Mouse (Mus musculus) cerebellum, adult (tissue): ENCODE measurements around the gene Cplx2.

ENCODE experiments used
- ATAC-seq: cut with Nextera tagmentation; 2 replicates; pipeline ENCODE4 v1.9.2; 2017; ENCODE audit warnings: mild to moderate bottlenecking, moderate library complexity, mixed read lengths; ENCODE audit not compliant: insufficient number of reproducible peaks, low FRiP score, low TSS enrichment

Cplx2 gene

DNA sequence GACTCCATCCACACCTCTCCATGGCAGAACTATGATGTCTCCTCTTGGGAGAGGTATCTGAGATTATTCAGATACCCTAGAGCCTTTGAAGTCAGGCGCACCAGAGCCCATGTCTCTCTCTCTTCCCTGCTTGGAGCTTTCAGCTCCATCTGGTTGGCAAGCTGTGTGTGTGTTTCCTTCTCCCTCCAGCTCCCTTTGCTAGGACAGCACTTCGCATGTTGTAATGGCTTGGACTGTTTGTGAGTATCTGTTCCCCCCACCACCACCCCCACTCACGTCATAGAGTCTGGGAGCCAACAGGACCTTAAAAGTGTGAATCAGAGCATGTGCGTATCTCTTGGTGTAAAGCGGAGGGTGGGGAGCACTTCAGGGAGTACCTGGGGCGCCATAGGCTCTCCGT lies 6.5 kb upstream of the Cplx2 start:
- ATAC-seq: no peak

DNA sequence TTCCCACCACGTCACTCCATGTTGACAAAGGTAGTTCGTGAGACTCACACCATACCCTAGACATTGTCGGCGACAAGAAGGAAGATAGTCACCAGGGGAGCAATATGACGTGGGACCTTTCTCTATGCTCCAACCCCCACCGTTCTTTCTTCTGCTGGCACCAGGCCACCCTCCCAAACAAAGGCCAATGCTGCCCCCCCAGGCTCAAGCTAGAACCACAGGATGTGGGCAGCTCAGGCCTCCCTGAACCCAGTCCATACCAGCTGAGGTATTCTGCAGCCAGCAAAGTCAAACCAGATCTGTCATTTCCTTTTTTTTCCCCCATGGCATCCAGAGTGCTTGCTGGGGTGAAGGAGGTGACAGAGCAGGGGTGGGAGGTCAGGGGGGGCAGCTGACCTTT lies 3.4 kb upstream of the Cplx2 start:
- 0 out of 2 replicates have a peak, but pooled peaks have one; percentile 16 for ATAC-seq

DNA sequence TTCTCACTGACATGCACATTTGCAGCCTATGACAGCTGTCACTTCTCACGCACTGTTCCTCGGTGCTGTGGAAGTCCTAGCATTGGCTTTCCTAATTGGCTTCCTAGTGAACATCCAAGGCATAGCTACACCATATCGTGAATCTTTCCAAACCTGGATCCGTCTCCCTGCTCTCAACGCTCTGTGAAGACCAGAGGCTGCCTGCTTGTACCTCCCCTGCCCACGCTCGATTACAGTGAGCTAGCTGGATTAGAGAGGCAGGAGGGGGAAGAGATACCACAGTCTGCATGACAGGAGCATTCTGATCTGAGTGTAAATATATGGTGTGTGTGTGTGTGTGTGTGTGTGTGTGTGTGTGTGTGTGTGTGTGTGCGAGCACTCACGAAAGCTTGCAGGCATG lies 3.0 kb upstream of the Cplx2 start:
- ATAC-seq: no peak

DNA sequence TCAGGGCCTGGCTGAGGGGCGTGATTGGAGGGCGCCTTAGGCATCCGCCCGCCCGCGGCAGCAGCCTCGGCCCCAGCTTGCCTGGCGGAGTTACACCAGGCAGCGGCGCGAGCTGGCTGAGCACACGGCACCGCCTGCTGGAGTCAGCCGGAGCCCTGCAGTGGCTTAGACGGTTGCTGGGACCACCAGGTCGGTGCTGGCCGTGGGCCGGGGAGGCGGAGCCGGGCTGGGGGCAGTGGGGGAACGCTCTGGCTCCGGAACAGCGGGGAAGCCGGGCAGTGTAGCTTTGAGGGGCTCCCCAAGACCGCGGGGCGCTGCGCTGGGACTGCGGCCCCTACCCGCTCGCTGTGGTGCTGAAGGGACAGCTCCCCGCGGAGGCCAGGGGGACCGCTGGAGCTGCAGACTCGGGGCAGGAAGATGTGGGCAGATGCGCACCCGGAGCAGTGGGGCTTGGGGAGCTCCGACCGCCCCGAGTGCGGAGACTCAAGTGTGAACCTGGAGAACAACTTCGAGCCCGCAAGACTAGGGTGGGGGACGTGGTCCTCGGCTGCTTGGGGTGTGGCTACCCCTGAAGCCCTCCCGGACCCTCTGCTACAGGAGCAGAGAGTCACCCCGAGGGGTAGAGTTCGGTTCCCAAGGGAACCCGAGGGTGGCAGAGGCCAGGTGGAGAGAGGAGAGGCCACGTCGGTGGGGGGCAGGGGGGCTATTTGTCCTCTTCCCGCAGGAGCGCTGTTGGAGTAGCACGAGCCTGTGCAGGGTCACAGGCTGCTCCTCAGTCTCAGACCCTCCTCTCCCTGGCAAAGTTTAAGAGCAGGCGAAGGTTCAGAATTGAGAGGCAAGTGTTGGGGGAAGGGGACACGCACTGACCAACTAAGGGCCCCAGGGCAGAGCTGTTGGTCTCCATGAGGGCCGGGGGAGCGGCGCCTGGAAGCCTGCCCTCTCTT lies 510 bp downstream of the Cplx2 start:
- peak; percentile 43 for ATAC-seq

DNA sequence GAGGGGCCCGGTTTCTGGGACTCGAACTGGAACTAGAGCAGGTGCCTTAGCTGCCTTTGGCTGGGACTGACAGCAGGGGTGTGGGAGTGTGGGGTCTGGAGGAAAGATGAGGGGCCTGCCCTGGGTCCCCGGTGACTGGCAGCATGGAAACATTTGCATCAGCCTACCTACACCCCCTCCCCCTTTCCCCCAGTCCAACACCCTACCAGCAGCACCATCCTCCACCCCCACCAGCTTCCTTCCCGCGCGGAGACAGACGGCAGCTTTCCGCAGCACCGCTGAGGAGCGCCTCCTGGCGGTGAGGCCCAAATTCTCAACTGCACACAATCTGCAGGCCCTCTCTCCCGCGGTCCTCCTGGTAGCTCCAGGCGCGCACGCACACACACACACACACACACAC lies 1.5 kb downstream of the Cplx2 start:
- ATAC-seq: peak; percentile 49

DNA sequence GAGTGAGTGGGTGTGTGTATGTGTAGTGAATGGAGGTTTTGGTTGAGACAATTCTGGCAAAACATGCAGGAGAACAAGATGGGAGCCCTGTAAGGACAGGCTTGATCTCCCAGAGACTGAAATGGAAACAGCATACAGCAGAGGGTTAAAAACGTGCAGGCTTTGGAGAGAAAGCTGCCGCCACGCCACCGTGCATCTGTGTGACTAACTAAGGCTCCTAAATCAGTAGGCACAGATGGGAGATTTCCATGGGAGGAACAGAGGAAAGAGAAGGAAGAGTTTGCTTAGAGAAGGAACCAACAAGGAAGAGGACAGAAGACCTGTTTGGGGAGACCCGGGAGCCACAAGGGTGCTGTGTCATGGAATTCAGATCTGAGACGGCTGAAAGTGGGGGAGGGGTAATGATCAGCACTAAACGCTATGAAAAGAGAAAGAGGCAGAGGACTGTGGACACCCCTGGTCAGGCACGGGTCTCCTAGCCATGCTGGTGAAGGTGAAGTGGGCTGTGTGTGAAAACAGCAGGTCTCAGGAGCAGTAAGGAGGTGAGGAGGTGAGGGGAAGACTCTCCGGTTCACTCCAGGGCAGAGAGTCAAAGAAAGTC lies 3.1 kb downstream of the Cplx2 start:
- no peak for ATAC-seq

DNA sequence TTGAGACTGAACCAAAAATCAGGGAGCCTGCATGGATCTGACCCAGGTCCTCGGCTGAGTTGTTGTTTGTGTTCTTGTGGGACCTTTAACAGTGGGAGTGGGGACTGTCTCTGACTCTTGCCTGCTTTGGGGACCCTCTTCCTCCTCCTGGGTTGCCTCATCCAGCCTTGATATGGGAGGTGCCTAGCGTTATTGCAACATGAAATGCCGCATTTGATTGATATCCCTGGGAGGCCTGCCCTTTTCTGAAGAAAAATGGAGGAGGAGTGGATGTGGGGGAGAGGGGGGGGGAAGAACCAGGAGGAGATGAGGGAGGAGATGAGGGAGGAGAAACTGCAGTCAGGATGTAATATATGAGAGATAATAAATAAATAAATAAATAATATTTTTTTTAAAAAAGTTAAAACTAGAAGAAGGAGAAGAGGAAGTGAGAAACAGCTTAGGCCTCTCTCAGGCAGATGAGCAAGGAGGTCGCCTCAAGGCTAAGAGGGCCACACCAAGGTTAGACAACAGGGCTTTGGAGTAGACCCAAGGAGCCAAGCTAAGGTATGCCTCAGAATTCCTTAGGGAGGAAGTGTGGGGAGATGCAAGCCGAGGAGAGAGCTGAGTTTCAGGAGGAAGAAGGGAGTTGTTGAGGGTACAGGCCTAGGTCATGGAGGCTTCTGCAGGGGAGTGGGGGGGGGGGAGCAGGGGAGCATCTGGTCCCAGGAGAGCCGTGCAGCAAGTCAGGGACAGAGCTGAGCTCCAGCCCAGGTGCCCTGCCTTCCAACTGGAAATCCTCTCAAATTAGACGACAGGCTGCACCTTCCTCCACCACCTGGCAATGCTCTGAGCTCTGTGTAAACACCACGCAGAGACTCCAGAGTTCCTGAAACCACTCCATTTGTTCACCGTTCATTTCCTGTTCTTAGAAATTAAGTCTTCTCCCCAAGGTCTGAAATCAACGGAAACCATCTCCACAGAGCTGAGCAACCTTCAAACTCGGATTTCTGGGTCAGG lies 4.6 kb downstream of the Cplx2 start:
- ATAC-seq: no peak

DNA sequence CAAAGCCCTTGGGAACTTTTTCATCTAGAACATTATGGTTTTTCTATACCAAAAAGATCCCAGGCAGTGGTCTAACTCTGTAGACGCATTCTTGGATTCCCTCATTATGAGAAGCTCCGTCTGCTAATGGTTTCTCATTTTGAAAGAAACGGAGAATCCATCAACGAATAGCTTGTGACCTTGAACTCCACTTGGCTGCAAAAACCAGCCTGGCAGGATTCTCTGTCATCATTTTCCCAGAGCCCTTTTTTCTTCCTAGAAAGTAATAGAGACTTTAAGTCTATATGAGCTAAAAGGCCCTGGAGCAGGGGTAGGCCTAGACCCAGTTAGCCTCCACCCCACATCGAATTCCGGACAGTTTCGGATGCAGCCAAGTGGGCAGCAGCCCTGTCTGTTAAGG lies 5.6 kb downstream of the Cplx2 start:
- no peak for ATAC-seq

DNA sequence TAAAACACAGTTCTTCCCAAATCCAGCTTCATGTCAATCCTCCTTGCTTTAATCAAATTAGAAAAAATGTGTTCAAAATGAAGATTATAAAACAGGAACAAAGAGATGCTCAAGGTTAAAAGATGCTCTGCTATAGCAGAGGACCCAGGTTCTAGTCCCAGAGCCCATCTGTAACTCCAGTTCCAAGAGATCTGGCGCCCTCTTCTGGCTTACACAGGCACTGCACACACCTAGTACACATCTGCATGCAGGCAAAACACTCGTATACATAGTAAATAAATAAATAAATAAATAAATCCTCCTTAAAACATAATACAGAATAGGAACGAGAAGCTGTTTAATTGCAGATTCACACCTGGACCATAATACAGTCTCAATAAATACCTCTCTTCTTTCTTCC lies 6.9 kb downstream of the Cplx2 start:
- no peak for ATAC-seq

DNA sequence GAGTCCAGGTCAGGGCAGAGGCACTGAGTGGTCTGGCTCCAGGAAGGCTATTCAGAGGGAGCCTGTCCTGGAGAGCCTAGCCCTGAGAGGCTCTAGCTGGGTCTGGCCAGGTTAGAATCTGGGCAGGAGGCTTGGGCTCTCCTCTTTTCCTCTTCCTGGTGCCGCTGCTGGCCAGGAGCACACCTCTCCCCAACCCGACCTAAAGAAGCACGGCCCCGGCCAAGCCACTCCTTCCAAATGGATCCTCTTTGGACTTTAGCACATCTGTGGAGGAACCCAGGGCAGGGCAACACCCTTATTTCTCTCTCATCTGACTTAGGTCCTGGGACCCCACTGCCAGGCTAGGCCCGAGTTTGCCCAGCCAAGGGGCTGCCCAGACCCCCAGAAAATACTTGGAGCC lies 9.3 kb downstream of the Cplx2 start:
- ATAC-seq: no peak

DNA sequence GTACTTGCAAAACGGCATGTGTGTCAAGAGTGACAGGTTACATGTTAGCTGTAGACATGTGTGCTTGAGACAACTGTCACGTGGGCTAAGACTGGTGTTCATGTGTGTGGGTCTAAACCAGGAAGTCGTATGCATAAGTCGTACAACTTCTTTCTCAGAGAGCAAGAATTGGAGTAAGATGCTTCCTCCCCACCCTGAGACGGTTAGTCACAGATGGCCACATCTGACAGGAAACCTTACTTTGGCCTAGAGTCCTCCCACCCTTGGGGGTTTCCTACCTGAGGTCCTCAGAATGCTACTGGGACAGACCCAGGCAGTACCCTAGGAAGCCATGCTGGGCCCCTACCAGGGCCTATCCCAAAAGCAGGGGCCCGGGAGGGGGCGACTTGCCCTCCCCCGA lies 10.2 kb downstream of the Cplx2 start:
- ATAC-seq: no peak

DNA sequence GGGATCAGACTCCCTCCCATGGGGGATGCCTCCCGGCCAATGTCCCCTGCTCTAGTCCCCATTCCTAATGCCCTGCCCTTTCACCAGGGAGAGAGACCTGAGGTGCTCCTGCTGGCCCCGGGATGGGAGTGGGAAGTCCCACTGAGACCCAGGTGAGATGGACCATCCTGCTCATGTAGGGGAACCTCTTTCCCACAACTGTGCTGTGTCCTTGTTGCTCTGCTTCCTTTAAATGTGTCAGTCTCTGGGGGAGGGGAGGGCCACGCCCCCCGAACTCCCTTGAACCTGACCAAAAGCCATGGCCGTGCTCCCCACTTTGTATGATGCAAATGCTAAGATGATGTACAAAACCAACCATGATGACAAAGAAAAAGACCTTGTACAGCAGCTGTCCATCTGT lies 12.4 kb downstream of the Cplx2 start:
- no peak for ATAC-seq

DNA sequence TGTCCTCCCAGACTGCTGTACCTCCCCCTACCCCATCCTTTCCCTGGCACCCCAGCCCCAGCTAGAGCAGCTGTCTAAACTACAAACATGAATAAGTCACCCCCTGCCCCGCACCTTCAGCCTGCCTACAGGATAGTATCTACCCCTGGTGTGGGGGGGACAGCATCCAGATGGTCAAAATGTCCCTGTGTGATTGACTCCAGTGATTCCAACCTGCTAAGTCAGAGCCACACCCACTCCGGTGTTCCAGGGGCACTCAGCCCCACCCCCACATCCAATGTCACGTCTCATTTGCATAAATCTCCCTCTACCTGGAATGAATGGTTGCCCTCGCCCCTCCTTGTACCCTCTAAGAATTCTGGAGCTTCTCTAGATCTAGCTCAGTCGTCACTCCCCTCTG lies 13.4 kb downstream of the Cplx2 start:
- ATAC-seq: 0 out of 2 replicates have a peak, but pooled peaks have one; percentile 16

DNA sequence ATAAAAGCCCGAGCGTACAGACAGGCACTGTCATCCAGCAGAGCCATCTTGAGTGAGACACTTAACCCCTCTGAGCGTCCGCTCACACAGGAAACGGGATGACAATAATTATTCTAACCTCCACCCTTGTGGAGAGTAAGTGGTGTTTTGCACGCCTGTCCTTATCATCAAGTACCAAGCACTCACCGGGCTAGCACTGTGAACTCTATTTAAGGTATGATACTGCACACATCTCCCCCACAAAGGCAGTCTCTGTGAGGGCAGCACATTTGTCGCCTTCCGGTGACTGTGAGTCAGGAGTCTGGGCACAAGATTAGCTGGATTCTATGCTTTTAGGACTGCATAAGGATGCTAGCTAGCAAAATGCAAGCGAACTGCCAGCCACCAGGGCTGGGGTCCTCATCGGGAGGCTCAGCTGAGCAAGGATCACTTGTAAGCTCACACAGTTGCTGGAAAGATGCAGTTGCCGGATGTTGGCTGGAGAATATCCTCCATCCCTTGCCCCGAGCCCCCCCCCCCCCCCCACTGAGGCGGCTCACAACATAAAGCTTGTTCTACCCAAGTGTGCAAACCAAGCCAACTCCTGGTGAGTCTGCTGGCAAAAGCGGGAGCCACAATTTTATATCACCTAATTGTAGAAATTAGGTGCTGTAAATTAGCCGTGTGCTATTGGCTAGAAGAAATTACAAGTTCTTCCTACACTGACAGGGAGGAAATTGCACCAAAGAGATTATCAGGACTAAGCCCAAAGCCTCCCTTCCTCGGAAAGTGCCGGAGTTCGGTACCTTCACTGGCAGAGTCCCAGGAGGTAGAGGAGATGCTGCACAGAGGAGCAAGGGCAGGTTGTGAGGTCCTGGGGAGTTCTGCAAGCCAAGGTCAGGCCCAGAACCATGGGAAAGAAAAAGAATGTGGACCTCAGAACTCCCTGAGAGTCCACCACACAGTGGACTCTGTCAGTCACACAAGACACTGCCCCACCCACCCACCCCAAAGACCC lies 14.2 kb downstream of the Cplx2 start:
- 0 out of 2 replicates have a peak, but pooled peaks have one; percentile 1 for ATAC-seq

DNA sequence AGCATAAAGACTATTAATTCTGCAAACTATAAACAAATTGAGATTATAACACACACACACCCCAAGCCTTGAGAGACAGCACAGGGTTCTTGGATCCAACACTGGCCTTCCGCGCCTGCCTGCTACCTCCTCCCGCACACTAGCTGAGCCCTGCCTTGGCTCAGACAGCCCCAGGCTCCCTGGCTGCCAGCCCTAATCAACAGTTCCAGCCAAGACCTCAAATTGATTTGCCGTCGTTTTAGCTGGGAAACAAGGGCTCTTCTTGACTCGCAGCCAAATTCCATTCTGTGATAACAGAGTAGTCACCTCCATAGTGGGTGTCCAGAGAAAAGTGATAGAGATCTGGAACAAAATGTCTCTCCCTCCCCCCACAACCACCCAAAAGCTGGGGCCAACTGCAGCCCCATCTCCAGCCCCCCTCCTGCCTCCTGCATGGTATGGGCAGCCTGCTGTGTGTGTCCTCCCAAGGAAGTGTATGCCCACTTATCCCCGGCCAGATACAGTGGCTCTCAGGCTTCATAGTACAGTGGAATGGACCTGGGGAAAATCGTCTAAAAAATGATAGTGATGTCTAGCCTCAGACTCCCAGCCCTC lies 18.9 kb downstream of the Cplx2 start:
- peak; percentile 66; the same call in 1 of the 2 replicates for ATAC-seq

DNA sequence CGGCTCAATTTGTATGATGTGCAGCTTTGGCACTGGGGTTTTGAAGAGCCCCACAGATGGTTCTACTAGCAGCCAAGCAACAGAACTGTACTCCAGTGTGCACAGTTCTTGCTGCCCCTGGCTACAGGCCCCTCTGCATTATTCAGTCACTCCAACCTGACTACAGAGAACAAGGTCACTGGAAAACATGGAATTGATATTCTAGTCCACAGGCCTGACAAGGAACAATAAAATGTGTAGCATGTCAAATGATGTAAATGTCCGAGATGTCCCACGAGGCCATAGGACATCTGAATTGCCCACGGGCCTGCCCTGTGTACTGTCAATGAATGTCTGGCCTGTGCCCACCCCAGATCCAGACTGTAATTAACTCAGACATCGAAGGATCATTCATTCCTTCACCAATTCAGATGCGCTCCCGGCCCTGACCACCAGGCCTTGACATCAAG lies 19.4 kb downstream of the Cplx2 start:
- no peak for ATAC-seq

DNA sequence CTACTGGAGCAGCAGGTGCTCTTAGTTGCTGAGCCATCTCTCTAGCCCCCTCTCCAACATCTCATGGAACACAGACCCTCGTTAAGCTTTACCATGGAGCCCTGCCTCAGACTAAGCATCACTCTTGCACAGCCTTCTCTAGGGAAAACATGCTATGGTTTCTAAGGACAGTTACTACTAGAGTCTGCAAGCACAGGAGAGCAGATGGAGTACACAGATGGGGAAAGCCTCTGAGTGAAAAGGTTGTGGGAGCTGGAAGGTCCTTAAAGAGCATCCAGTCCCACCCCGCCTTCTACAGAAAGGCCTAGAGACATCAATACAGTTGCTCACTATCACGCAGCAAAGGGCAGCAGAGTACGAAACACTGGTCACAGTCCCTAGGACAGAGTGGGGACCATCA lies 20.2 kb downstream of the Cplx2 start:
- no peak for ATAC-seq

DNA sequence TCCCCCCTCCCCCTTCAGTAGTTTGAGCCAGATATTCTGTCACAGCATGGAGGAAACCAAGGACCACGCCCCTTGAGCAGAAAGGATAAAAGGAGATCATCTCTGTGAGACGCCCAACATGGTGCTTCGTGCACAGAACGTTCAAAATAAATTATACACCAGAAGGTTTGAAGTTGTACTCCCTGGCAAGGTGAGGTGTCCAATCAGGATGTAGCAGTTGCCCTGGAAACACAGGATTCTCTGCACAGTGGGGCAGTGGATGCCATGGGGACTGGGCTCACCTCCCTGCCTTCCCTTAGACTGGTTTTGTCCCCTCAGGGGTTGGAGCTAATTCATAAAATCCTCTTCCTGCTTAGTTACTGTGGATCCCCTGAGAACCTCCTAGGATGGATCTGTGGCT lies 25.9 kb downstream of the Cplx2 start:
- no peak for ATAC-seq
